Mouse (Mus musculus) midbrain, embryonic 11.5 days (tissue): ENCODE results near the gene Acer3. TPM values are rescaled to one million over a fixed set of nuclear protein-coding genes. Genes with fewer than 3 reads are reported as not detected.

Experiments
- ATAC-seq: fragments of 200-750 bp; cut with Nextera tagmentation; 2 replicates; pipeline ENCODE4 v1.8.0; 2017; ENCODE audit warnings: moderate TSS enrichment, moderate library complexity; ENCODE audit not compliant: low FRiP score
- DNase-seq: peaks from one replicate; pipeline ENCODE4 v3.0.0; 2015; ENCODE audit warnings: low spot score; ENCODE audit errors: missing footprints
- H3K27ac ChIP-seq: fragments of 300-500 bp; sonication (generic); 2 replicates; pipeline ENCODE4 v1.5.1; 2014; ENCODE audit warnings: low read depth, low read length
- H3K27me3 ChIP-seq: fragments of 300-500 bp; sonication (generic); 2 replicates; pipeline ENCODE4 v1.6.1; 2014; ENCODE audit warnings: mild to moderate bottlenecking, low read length, moderate library complexity, mixed read lengths; ENCODE audit not compliant: control insufficient read depth, insufficient read depth
- H3K36me3 ChIP-seq: fragments of 300-500 bp; sonication (generic); 2 replicates; pipeline ENCODE4 v1.6.1; 2014; ENCODE audit warnings: mild to moderate bottlenecking, low read length, moderate library complexity, mixed read lengths; ENCODE audit not compliant: control insufficient read depth, insufficient read depth
- H3K4me1 ChIP-seq: fragments of 300-500 bp; sonication (generic); 2 replicates; pipeline ENCODE4 v1.6.1; 2014; ENCODE audit warnings: low read length; ENCODE audit not compliant: control insufficient read depth, insufficient read depth
- H3K4me2 ChIP-seq: fragments of 300-500 bp; sonication (generic); 2 replicates; pipeline ENCODE4 v1.6.1; 2014; ENCODE audit warnings: mild to moderate bottlenecking, moderate library complexity
- H3K4me3 ChIP-seq: fragments of 300-500 bp; sonication (generic); 2 replicates; pipeline ENCODE4 v1.5.1; 2014; ENCODE audit warnings: low read depth, low read length
- H3K9ac ChIP-seq: fragments of 300-500 bp; sonication (generic); 2 replicates; pipeline ENCODE4 v1.6.1; 2014; ENCODE audit warnings: low read length
- H3K9me3 ChIP-seq: fragments of 300-500 bp; sonication (generic); 2 replicates; pipeline ENCODE4 v1.6.1; 2016; ENCODE audit warnings: low read length; ENCODE audit not compliant: control insufficient read depth
- WGBS: fragments of 180-500 bp; shearing (Covaris S2); extraction: QIAGEN DNeasy Blood & Tissue Kit; methylation state at CpG from one replicate; pipeline ENCODE4 v1.1.7; 2014; 5-methylcytosine and 5-hydroxymethylcytosine counted together
- polyA plus RNA-seq: library from polyadenylated mRNA; unstranded; fragments of >200 nt; fragmentation: Nextera tagmentation; extraction: Ambion mirVana; gene quantifications from 2 replicates; pipeline ENCODE4 v1.2.1, GENCODE M21; 2014

Gene Acer3
- 15.8 and 16.6 TPM in 2 replicates for polyA plus RNA-seq

GRCm38 (mm10) chr7:98321083-98321482, at the start of gene Acer3:
TSS of gene Acer3 (minus strand) at chr7:98321208.
- ATAC-seq (no peak), DNase-seq (peak; percentile 45)
- no peak within 1 kb of the TSS for H3K4me2 ChIP-seq
- no peaks in the 10 kb centered on the region for H3K36me3 ChIP-seq
- 89% methylated on average over 2 of the region's 2 CpGs for WGBS
- no peak within 1 kb of the TSS for H3K4me3 ChIP-seq
- no peak within 1 kb of the TSS for H3K9ac ChIP-seq
- H3K4me1 ChIP-seq: no peaks in the 10 kb centered on the region
- no peaks in the 10 kb centered on the region for H3K9me3 ChIP-seq
- H3K27ac ChIP-seq: no peak within 1 kb of the TSS
- H3K27me3 ChIP-seq: no peaks in the 10 kb centered on the region

GRCm38 (mm10) chr7:98369762-98370369, 48.9 kb upstream of the Acer3 start:
- Histone ChIP-seq H3K27ac (no peak overlapping the region), H3K4me1 (no peaks in the 10 kb centered on the region), H3K4me2 (no peak overlapping the region), H3K27me3 (no peaks in the 10 kb centered on the region), H3K4me3 (no peak overlapping the region), H3K9me3 (no peaks in the 10 kb centered on the region), H3K9ac (no peak overlapping the region), H3K36me3 (no peaks in the 10 kb centered on the region)
- 45% methylated on average over 10 of the region's 10 CpGs for WGBS
- no peak for ATAC-seq
- DNase-seq: no peak

- no peaks in the 10 kb centered on the region for H3K27me3 ChIP-seq
- H3K36me3 ChIP-seq: no peaks in the 10 kb centered on the region
- no peak overlapping the region for H3K27ac ChIP-seq
- no peak overlapping the region; the same call in 1 of the 2 replicates for H3K4me3 ChIP-seq
- H3K9ac ChIP-seq: no peak overlapping the region; the same call in 1 of the 2 replicates
- DNase-seq (no peak), ATAC-seq (no peak)
- H3K4me2 ChIP-seq: peak overlapping the region; percentile 80; the same call in 1 of the 2 replicates
- H3K4me1 ChIP-seq: peaks cover 11% of the 10 kb centered on the region; the same call in 1 of the 2 replicates
- H3K9me3 ChIP-seq: no peaks in the 10 kb centered on the region
- WGBS: 49% methylated on average over 2 of the region's 2 CpGs
Measured at GRCm38 (mm10) chr7:98361662-98362061, 40.7 kb upstream of the Acer3 start.

- peak; percentile 92 for ATAC-seq
- H3K27me3 ChIP-seq: no peaks in the 10 kb centered on the region
Measured at GRCm38 (mm10) chr7:98361063-98361652, 40.1 kb upstream of the Acer3 start, which contains the start of gene Tsku. TSS of gene Tsku (minus strand) at chr7:98361328.

GRCm38 (mm10) chr7:98360621-98360990, 39.6 kb upstream of the Acer3 start:
- DNase-seq (no peak), ATAC-seq (peak; percentile 39)
- WGBS: under 1% methylated on average over 20 of the region's 20 CpGs
- Histone ChIP-seq H3K4me2 (peak overlapping the region; percentile 80), H3K9ac (peak overlapping the region; percentile 89), H3K27ac (peak overlapping the region; percentile 74), H3K4me3 (peak overlapping the region; percentile 80), H3K36me3 (no peaks in the 10 kb centered on the region), H3K4me1 (peaks cover 21% of the 10 kb centered on the region), H3K27me3 (no peaks in the 10 kb centered on the region), H3K9me3 (no peaks in the 10 kb centered on the region)

More at GRCm38 (mm10) chr7:98361063-98361652, 40.1 kb upstream of the Acer3 start, which contains the start of gene Tsku:
- peak within 1 kb of the TSS; percentile 74 for H3K27ac ChIP-seq
- peak within 1 kb of the TSS; percentile 89 for H3K9ac ChIP-seq
- H3K4me2 ChIP-seq: peak within 1 kb of the TSS; percentile 80
- under 1% methylated on average over 52 of the region's 52 CpGs for WGBS
- no peaks in the 10 kb centered on the region for H3K36me3 ChIP-seq
- no peaks in the 10 kb centered on the region for H3K9me3 ChIP-seq
- peaks cover 16% of the 10 kb centered on the region for H3K4me1 ChIP-seq
- peak within 1 kb of the TSS; percentile 80 for H3K4me3 ChIP-seq
- DNase-seq: peak; percentile 99

GRCm38 (mm10) chr7:98359951-98360620, 39.1 kb upstream of the Acer3 start:
- H3K4me2 ChIP-seq: peak overlapping the region; percentile 80
- H3K9ac ChIP-seq: peak overlapping the region; percentile 89
- no peaks in the 10 kb centered on the region for H3K36me3 ChIP-seq
- peak overlapping the region; percentile 80 for H3K4me3 ChIP-seq
- peaks cover 27% of the 10 kb centered on the region for H3K4me1 ChIP-seq
- DNase-seq (peak; percentile 98), ATAC-seq (peak; percentile 80)
- H3K9me3 ChIP-seq: no peaks in the 10 kb centered on the region
- WGBS: under 1% methylated on average over 33 of the region's 33 CpGs
- H3K27ac ChIP-seq: peak overlapping the region; percentile 74
- H3K27me3 ChIP-seq: no peaks in the 10 kb centered on the region

- 71% methylated on average over 1 of the region's 1 CpGs for WGBS
Measured at GRCm38 (mm10) chr7:98358016-98358415, 37.0 kb upstream of the Acer3 start.

GRCm38 (mm10) chr7:98357324-98357723, 36.3 kb upstream of the Acer3 start:
- no peak overlapping the region for H3K27ac ChIP-seq
- no peak overlapping the region for H3K9ac ChIP-seq
- no peak for ATAC-seq
- H3K4me1 ChIP-seq: peaks cover 39% of the 10 kb centered on the region
- H3K27me3 ChIP-seq: no peaks in the 10 kb centered on the region
- 79% methylated on average over 5 of the region's 5 CpGs for WGBS
- no peaks in the 10 kb centered on the region; the same call in none of the 2 replicates for H3K36me3 ChIP-seq
- peak; percentile 53 for DNase-seq
- no peaks in the 10 kb centered on the region for H3K9me3 ChIP-seq
- no peak overlapping the region for H3K4me2 ChIP-seq
- no peak overlapping the region for H3K4me3 ChIP-seq

More at GRCm38 (mm10) chr7:98358016-98358415, 37.0 kb upstream of the Acer3 start:
- Histone ChIP-seq H3K36me3 (no peaks in the 10 kb centered on the region), H3K4me3 (no peak overlapping the region), H3K9ac (no peak overlapping the region), H3K27ac (no peak overlapping the region), H3K4me1 (peaks cover 39% of the 10 kb centered on the region), H3K9me3 (no peaks in the 10 kb centered on the region), H3K4me2 (no peak overlapping the region), H3K27me3 (no peaks in the 10 kb centered on the region)
- no peak for ATAC-seq
- peak; percentile 70 for DNase-seq
